Mouse (Mus musculus) stomach, embryonic 14.5 days (tissue): ENCODE data around the gene Arhgap24. TPM values are rescaled to one million over a fixed set of nuclear protein-coding genes. Genes with fewer than 3 reads are reported as not detected.

ENCODE experiments used
- ATAC-seq: fragments of 200-750 bp; cut with Nextera tagmentation; 2 replicates; pipeline ENCODE4 v1.8.0; 2017; ENCODE audit warnings: low read depth, moderate TSS enrichment; ENCODE audit not compliant: insufficient number of reproducible peaks, insufficient read depth, low FRiP score
- H3K27ac ChIP-seq: fragments of 300-500 bp; sonication (generic); 2 replicates; pipeline ENCODE4 v1.5.1; 2014; ENCODE audit warnings: mild to moderate bottlenecking, low read length, moderate library complexity, mixed read lengths
- H3K27me3 ChIP-seq: fragments of 300-500 bp; sonication (generic); 2 replicates; pipeline ENCODE4 v1.6.1; 2014; ENCODE audit warnings: low read length, control low read depth, mixed read lengths; ENCODE audit not compliant: control insufficient read depth, insufficient read depth
- H3K36me3 ChIP-seq: fragments of 300-500 bp; sonication (generic); 2 replicates; pipeline ENCODE4 v1.6.1; 2014; ENCODE audit warnings: mild to moderate bottlenecking, control low read depth, low read length, moderate library complexity, mixed read lengths; ENCODE audit not compliant: control insufficient read depth, insufficient read depth
- H3K4me1 ChIP-seq: fragments of 300-500 bp; sonication (generic); 2 replicates; pipeline ENCODE4 v1.6.1; 2014; ENCODE audit warnings: low read length, control low read depth, mixed read lengths; ENCODE audit not compliant: control insufficient read depth, insufficient read depth
- H3K4me2 ChIP-seq: fragments of 300-500 bp; sonication (generic); replicated peaks from 2 replicates; pipeline ENCODE4 v1.6.1; 2014; ENCODE audit warnings: low read depth, low read length, control low read depth
- H3K4me3 ChIP-seq: fragments of 300-500 bp; sonication (generic); 2 replicates; pipeline ENCODE4 v1.5.1; 2014; ENCODE audit warnings: low read depth, low read length, control low read depth
- H3K9ac ChIP-seq: fragments of 300-500 bp; sonication (generic); replicated peaks from 2 replicates; pipeline ENCODE4 v1.6.1; 2014; ENCODE audit warnings: low read depth, mild to moderate bottlenecking, control low read depth, low read length, moderate library complexity, mixed read lengths
- H3K9me3 ChIP-seq: fragments of 300-500 bp; sonication (generic); 2 replicates; pipeline ENCODE4 v1.6.1; 2016; ENCODE audit warnings: low read depth, low read length, control low read depth; ENCODE audit not compliant: control insufficient read depth
- WGBS: fragments of 180-500 bp; shearing (Covaris S2); extraction: QIAGEN DNeasy Blood & Tissue Kit; methylation state at CpG from one replicate; pipeline ENCODE4 v1.1.7; 2014; 5-methylcytosine and 5-hydroxymethylcytosine counted together
- polyA plus RNA-seq: library from polyadenylated mRNA; unstranded; fragments of >200 nt; fragmentation: Nextera tagmentation; extraction: Ambion mirVana; gene quantifications from 2 replicates; pipeline ENCODE4 v1.2.1, GENCODE M21; 2014

The Arhgap24 gene
- polyA plus RNA-seq, 1 experiment from 2014 or later = 27.3 TPM

DNA sequence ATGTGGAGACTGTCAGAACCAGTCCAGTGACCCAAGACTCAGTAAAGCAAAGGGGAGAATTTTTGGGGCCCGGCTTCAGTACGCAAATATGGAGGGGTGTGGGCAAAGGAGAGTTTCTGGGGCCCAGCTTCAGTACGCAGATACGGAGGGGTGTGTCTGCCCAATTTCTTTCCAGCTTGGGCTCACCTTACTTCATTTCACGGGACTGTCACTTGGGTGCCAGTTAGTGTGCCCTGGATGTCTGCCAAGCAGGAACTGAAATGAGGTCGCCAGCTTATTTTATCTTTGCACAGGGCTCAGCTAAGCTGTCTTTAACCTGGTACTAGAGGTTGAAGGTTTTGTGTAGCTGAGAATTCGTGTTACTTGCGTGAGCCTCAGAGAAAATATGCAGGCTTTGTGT lies 344.3 kb downstream of the Arhgap24 start:
- H3K27me3 ChIP-seq = no peaks in the 10 kb centered on the region
- H3K9ac ChIP-seq = no peak overlapping the region
- H3K4me2 ChIP-seq = no peak overlapping the region
- 60% methylated on average over 8 of the region's 8 CpGs for WGBS
- H3K9me3 ChIP-seq = no peaks in the 10 kb centered on the region
- H3K36me3 ChIP-seq = no peaks in the 10 kb centered on the region
- ATAC-seq = no peak
- no peak overlapping the region for H3K27ac ChIP-seq
- no peak overlapping the region for H3K4me3 ChIP-seq
- no peaks in the 10 kb centered on the region for H3K4me1 ChIP-seq

GRCm38 (mm10) chr5:102839071-102839470 lies 357.9 kb downstream of the Arhgap24 start:
- no peaks in the 10 kb centered on the region for H3K4me1 ChIP-seq
- H3K27me3 ChIP-seq = no peaks in the 10 kb centered on the region
- ATAC-seq = no peak
- no peak overlapping the region for H3K27ac ChIP-seq
- H3K4me2 ChIP-seq = no peak overlapping the region
- no peaks in the 10 kb centered on the region for H3K9me3 ChIP-seq
- H3K36me3 ChIP-seq = no peaks in the 10 kb centered on the region
- H3K9ac ChIP-seq = no peak overlapping the region
- no peak overlapping the region for H3K4me3 ChIP-seq
- 66% methylated on average over 4 of the region's 4 CpGs for WGBS

DNA sequence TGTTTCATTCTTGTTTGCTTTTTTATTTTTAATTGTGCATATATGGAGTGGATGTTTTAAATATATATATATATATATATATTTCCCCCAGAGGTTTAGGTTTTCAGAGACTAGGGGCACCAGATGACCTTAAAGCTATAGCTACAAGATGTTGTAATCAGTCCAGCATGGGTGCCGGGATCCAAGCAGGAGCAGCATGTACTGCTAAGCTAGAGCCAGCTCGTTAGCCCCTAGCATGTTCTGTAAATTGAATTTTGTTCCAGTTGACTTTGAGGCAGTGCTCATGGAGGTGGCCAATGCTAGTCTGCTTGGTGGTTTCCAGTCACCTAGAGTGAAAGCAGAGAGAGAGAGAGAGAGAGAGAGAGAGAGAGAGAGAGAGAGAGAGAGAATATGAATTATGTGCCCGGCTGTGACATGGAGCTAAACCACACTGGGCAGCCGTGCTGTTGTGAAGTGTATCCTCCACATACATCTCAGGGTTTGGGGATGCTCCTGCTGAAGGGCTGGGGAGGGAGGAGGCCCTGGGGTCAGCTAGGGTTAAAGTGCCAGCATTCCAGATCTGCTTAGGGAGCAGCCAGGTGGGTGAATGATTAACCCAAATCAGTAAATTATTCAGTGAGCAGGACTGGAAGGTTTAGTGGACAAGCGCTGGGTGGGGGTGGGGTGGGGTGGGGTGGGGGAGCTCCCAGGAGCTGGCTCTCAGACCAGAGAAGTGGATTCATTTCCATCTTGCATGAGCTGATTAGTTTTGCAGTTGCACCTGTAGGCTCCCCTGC lies 362.9 kb downstream of the Arhgap24 start:
- H3K27me3 ChIP-seq = no peaks in the 10 kb centered on the region
- no peaks in the 10 kb centered on the region for H3K36me3 ChIP-seq
- no peaks in the 10 kb centered on the region for H3K9me3 ChIP-seq
- 33% methylated on average over 5 of the region's 5 CpGs for WGBS
- H3K4me3 ChIP-seq = no peak overlapping the region
- peak overlapping the region; percentile 62; the same call in 1 of the 2 replicates for H3K4me2 ChIP-seq
- ATAC-seq = peak; percentile 73
- no peak overlapping the region for H3K9ac ChIP-seq
- H3K4me1 ChIP-seq = peaks cover 21% of the 10 kb centered on the region
- H3K27ac ChIP-seq = no peak overlapping the region

DNA sequence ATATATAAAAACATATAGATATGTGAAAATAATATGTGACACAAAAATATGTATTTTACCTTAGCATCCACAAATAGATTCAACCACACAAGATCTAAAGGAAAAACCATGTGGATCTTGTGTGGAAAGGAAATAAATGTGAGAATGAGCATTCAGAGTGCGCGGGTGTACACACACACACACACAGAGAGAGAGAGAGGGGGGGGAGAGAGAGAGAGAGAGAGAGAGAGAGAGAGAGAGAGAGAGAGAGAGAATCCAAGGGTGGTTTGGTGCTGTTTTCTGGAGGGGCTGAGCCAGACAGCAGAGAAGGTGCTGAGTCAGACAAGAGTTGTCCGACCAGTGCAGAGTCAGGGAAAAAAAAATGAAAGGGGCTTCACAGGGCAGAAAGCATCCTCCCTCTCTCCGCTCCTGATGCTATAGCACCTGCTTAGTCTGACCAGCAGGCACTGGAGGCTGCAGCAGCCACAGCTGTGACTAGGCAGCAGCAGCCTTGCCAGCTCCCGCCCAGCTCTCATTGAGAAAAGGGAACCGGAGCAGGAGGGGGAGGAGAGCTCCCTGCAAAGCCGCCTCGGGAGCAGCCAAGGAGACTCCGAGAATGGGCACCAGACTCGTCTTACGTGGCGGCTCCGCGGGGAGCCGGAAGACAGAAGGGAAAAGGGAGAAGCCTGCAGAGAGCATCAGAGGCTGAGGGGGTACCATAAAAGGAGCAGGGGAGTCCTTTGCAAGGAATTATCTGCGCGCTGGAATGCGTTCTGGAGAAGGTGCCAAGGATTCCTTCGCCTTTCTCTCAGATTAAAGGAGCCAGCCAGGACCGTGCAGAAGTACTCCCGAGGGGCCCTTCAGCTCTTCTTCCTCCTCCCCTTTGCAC lies 363.8 kb downstream of the Arhgap24 start:
- Histone ChIP-seq H3K4me1 (peaks cover 21% of the 10 kb centered on the region), H3K9me3 (no peaks in the 10 kb centered on the region), H3K9ac (0 out of 2 replicates have a peak overlapping the region, but pooled peaks have one; percentile 21), H3K27ac (peak overlapping the region; percentile 68), H3K4me3 (peak overlapping the region; percentile 31), H3K27me3 (no peaks in the 10 kb centered on the region), H3K4me2 (peak overlapping the region; percentile 62), H3K36me3 (no peaks in the 10 kb centered on the region)
- ATAC-seq = peak; percentile 88
- WGBS = 1% methylated on average over 21 of the region's 21 CpGs

- H3K4me1 ChIP-seq = peaks cover 21% of the 10 kb centered on the region
- 17% methylated on average over 11 of the region's 11 CpGs for WGBS
- H3K9me3 ChIP-seq = no peaks in the 10 kb centered on the region
- peak overlapping the region; percentile 62 for H3K4me2 ChIP-seq
- no peak for ATAC-seq
- no peaks in the 10 kb centered on the region for H3K36me3 ChIP-seq
- peak overlapping the region; percentile 68; the same call in 1 of the 2 replicates for H3K27ac ChIP-seq
- peak overlapping the region; percentile 31; the same call in 1 of the 2 replicates for H3K4me3 ChIP-seq
- H3K9ac ChIP-seq = no peak overlapping the region
- H3K27me3 ChIP-seq = no peaks in the 10 kb centered on the region
Observed at GRCm38 (mm10) chr5:102845800-102846199, 364.6 kb downstream of the Arhgap24 start.

- WGBS = 50% methylated on average over 4 of the region's 4 CpGs
- Histone ChIP-seq H3K27ac (no peak overlapping the region), H3K27me3 (no peaks in the 10 kb centered on the region), H3K9me3 (no peaks in the 10 kb centered on the region), H3K4me1 (peaks cover 21% of the 10 kb centered on the region), H3K4me2 (no peak overlapping the region), H3K4me3 (no peak overlapping the region), H3K36me3 (no peaks in the 10 kb centered on the region), H3K9ac (no peak overlapping the region)
- no peak for ATAC-seq
Observed at GRCm38 (mm10) chr5:102847859-102848258, 366.7 kb downstream of the Arhgap24 start.

DNA sequence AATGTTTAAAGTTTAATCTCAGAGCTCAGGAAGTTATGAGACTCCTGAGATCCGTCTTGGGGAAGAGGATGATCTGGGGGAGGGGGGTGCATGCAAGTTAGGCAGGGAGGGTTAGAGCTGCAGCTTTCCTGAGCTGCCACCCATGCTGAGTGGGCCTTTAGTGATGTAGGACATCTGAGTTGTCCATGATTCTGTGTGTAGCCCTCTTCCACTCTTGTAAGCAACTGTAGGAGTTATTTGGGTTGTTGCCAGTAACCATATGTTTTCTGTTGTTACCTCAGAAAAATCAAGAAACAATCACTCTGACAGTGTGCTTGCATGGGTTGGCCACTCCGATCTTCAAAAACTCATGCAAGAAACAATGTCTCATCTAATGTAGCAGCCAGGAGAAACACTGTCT lies 370.6 kb downstream of the Arhgap24 start:
- Histone ChIP-seq H3K36me3 (no peaks in the 10 kb centered on the region), H3K4me3 (no peak overlapping the region), H3K9me3 (no peaks in the 10 kb centered on the region), H3K9ac (no peak overlapping the region), H3K4me2 (no peak overlapping the region), H3K27ac (no peak overlapping the region), H3K27me3 (no peaks in the 10 kb centered on the region), H3K4me1 (peaks cover 7% of the 10 kb centered on the region)
- WGBS = 68% methylated on average over 2 of the region's 2 CpGs
- no peak for ATAC-seq

GRCm38 (mm10) chr5:102853750-102854149 lies 372.6 kb downstream of the Arhgap24 start:
- Histone ChIP-seq H3K9me3 (no peaks in the 10 kb centered on the region), H3K27ac (no peak overlapping the region), H3K4me3 (no peak overlapping the region), H3K9ac (no peak overlapping the region), H3K4me2 (no peak overlapping the region), H3K36me3 (no peaks in the 10 kb centered on the region), H3K27me3 (no peaks in the 10 kb centered on the region), H3K4me1 (no peaks in the 10 kb centered on the region)
- no peak for ATAC-seq
- WGBS = 64% methylated on average over 1 of the region's 1 CpGs
